Mouse (Mus musculus) spleen, postnatal 0 days (tissue): Measurements from ENCODE around the gene Ap1ar. TPM values are rescaled to one million over a fixed set of nuclear protein-coding genes. Genes with fewer than 3 reads are reported as not detected.

ENCODE experiments used
- polyA plus RNA-seq: library from polyadenylated mRNA; unstranded; fragments of >200 nt; fragmentation: Nextera tagmentation; extraction: Ambion mirVana; gene quantifications from 2 replicates; pipeline ENCODE4 v1.2.1, GENCODE M21; 2015

Gene Ap1ar
- polyA plus RNA-seq: 27.7 and 29.8 TPM in 2 replicates

DNA sequence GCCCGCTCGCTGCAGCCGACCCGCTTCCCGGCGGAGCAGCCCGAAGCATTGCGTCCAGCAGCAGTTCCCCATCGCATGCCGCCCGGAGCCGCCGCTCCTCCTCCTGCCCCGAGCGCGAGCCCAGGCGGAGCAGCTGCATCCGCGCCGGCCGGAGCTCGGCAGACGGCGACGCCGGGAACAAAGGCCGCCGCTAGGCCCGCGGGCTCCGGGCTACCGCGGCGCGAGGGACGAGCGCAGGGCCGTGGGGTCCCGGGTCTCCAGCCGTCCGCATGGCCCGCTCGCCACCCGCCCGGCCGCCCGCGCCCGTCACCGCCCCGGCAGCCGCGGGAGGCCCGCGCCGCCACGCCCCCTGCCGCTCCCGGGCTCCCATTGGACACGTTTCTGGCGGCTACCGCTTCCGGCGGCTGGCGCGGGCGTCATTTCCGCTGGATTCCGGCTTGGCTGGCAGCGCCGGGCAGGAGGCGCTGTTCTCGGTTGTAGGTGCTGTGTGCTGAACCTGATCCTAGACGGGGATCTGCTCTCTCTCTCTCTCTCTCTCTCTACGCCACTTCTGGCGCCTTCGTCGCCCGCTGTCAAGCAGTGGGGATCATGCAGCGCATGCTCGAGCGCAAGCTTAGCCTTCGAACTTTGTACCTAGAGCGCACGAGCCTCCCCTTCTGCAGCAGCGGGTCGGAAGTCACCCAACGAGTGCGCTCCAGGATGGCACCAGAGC is at the start of gene Ap1ar:
Ap1ar (minus strand) TSS at position 370 of the 712 bp plus-strand sequence.

DNA sequence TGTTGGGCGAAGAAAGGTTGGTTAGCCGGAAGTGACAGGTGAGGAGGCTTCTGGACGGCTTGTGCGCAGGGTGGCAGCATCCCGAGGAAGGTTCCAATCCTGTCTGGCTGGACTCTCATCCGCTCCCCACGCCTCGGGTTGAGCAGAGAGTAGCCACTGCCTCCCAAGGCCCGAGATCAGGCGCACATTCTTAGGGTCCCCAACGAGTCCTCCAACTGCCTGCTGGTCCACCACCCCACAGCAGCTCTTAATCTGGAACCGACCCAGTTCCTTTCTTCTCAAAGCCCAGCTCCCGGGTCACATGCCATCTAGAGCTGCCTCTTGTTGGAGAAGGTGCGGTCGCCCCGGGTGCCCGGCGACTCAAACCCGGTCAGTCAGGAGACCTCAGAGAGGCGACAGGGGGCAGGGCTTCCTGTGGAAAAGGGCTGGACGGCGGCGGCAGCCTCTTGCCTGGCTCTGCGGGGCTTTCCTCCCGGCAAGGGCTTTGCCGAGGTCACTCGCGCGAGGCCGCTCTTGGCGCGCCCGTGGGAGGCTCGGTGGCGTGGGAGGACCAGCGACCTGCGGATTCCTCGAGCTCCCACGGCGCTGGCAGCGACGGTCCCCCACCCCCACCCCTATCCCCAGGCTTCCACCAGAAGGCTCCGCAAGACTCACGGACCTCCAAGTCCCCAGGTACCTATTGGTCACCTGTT is 47.7 kb downstream of the Ap1ar start, which contains the start of gene Tifa:
Tifa (plus strand) TSS at position 306 of the 692 bp plus-strand sequence.

DNA sequence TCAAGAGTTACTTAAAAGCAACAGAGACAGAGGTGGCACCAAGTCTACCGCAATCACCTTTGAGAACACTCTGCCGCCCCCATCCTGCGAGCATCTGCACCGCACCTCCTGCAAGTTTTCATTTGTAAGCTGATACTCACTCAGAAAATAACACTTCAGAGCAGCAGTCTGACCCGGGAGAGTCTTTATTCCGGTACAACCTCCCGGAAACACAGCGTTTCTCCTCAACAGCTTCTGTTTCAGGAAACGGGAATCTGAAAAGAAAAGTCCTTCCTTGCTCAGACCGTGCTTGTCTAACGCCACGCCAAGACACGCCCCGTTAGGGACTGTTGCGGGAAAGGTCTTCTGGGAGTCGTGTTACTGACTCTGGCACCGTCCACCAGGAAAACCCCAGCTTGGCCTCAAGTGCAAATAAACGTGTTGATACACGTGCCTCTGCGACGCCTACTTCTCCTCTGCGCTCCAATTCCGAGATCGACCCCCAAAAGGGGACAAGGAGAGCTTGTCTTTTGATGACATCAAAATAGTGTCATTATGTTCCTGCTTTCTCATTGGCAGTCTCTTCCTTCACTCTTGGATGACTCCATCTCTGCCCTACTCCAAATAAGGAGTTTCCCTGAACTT is 57.2 kb downstream of the Ap1ar start, which contains the start of gene Alpk1:
Alpk1 (minus strand) TSS at position 507 of the 624 bp plus-strand sequence.

Other genes with a start within 250 kb of the Ap1ar start
- gene Neurog2, start 204.4 kb downstream of the Ap1ar start, polyA plus RNA-seq: not detected in 2 replicates
- 0.82 and 0.86 TPM in 2 replicates for gene Alpk1, start 57.0 kb downstream of the Ap1ar start, polyA plus RNA-seq
- gene Tifa, start 47.7 kb downstream of the Ap1ar start, polyA plus RNA-seq: 27.7 and 31.9 TPM in 2 replicates
- gene Fam241a, start 58.8 kb upstream of the Ap1ar start, polyA plus RNA-seq: 59.4 and 67.0 TPM in 2 replicates